Mouse (Mus musculus) limb, embryonic 11.5 days (tissue): ENCODE results near the gene Gm28230. TPM values are rescaled to one million over a fixed set of nuclear protein-coding genes. Genes with fewer than 3 reads are reported as not detected.

Experiments
- ATAC-seq: fragments of 200-750 bp; cut with Nextera tagmentation; 2 replicates; pipeline ENCODE4 v1.8.0; 2017; ENCODE audit warnings: low read depth; ENCODE audit not compliant: insufficient number of reproducible peaks, low FRiP score, low TSS enrichment
- DNase-seq: peaks from one replicate; pipeline ENCODE4 v3.0.0-alpha.2; 2015; ENCODE audit warnings: low spot score
- H3K27ac ChIP-seq: fragments of 300-500 bp; sonication (generic); replicated peaks from 2 replicates; pipeline ENCODE4 v1.5.1; 2014; ENCODE audit warnings: low read depth, mild to moderate bottlenecking, low read length
- H3K27me3 ChIP-seq: fragments of 300-500 bp; sonication (generic); 2 replicates; pipeline ENCODE4 v1.6.1; 2014; ENCODE audit warnings: mild to moderate bottlenecking, low read length, mixed read lengths; ENCODE audit not compliant: control insufficient read depth, insufficient read depth
- H3K36me3 ChIP-seq: fragments of 300-500 bp; sonication (generic); 2 replicates; pipeline ENCODE4 v1.6.1; 2014; ENCODE audit warnings: mild to moderate bottlenecking, low read length, moderate library complexity, mixed read lengths; ENCODE audit not compliant: control insufficient read depth, insufficient read depth
- H3K4me1 ChIP-seq: fragments of 300-500 bp; sonication (generic); 2 replicates; pipeline ENCODE4 v1.6.1; 2014; ENCODE audit warnings: low read length, mixed read lengths; ENCODE audit not compliant: control insufficient read depth, insufficient read depth
- H3K4me2 ChIP-seq: fragments of 300-500 bp; sonication (generic); 2 replicates; pipeline ENCODE4 v1.6.1; 2014; ENCODE audit warnings: low read depth, mild to moderate bottlenecking, moderate library complexity; ENCODE audit not compliant: severe bottlenecking
- H3K4me3 ChIP-seq: fragments of 300-500 bp; sonication (generic); 2 replicates; pipeline ENCODE4 v1.5.1; 2014; ENCODE audit warnings: low read depth, low read length
- H3K9ac ChIP-seq: fragments of 300-500 bp; sonication (generic); 2 replicates; pipeline ENCODE4 v1.6.1; 2014; ENCODE audit warnings: mild to moderate bottlenecking, low read length
- H3K9me3 ChIP-seq: fragments of 300-500 bp; sonication (generic); 2 replicates; pipeline ENCODE4 v1.6.1; 2016; ENCODE audit warnings: low read length; ENCODE audit not compliant: control insufficient read depth
- WGBS: fragments of 180-500 bp; shearing (Covaris S2); extraction: QIAGEN DNeasy Blood & Tissue Kit; methylation state at CpG from one replicate; pipeline ENCODE4 v1.1.7; 2014; 5-methylcytosine and 5-hydroxymethylcytosine counted together
- polyA plus RNA-seq: library from polyadenylated mRNA; unstranded; fragments of >200 nt; fragmentation: Nextera tagmentation; extraction: Ambion mirVana; gene quantifications from 2 replicates; pipeline ENCODE4 v1.2.1, GENCODE M21; 2014

Gm28230 gene
- polyA plus RNA-seq, 1 experiment from 2014 or later, result 0.45 TPM

DNA sequence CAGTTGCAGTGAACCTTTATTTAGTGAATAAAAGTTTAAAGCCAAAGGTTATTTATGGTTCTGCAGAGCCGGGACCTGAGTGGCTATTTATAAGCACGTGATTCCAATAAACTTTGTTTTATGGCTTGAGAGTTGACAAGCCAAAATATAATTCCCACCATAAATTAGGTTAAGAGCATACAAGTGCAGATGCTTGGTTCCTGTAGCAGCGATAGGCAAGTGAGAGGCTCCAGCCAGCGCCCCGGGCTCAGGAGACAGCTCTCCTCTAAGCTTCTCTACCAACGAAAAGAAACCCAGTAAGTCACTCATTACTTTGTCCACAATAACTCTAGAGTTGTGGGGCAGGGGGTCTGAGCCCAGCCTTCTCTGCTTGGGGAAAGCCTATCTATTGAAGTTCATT is 4.6 kb upstream of the Gm28230 start:
- H3K4me2 ChIP-seq, result no peak overlapping the region
- no peak overlapping the region for H3K4me3 ChIP-seq
- 2% methylated on average over 6 of the region's 6 CpGs for WGBS
- no peak for ATAC-seq
- no peaks in the 10 kb centered on the region for H3K36me3 ChIP-seq
- H3K27ac ChIP-seq, result no peak overlapping the region
- H3K4me1 ChIP-seq, result peaks cover 49% of the 10 kb centered on the region
- DNase-seq, result peak; percentile 57
- H3K9ac ChIP-seq, result no peak overlapping the region
- H3K27me3 ChIP-seq, result peaks cover 42% of the 10 kb centered on the region
- no peaks in the 10 kb centered on the region for H3K9me3 ChIP-seq

DNA sequence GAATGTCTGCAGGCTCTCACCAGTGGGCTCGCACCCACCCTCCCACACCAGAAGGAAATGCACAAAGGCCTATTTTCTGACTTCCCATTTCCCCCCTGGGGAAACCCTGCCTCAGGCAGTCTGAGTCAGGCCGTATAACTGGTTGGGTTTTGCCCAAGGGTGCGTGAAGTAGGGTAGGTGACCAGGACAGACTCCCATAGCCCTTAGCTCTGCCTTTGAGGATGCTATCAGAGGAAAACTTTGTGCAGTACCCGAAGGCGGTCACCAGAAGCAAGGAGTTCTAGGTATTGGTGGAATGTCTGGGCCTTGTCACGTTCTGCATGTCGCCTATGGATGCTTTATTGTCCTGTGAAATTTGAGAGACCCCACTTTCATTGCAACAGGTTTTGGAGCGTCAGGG is 3.6 kb upstream of the Gm28230 start:
- Histone ChIP-seq H3K36me3 (no peaks in the 10 kb centered on the region), H3K4me2 (no peak overlapping the region), H3K4me3 (no peak overlapping the region), H3K27ac (no peak overlapping the region), H3K9me3 (no peaks in the 10 kb centered on the region), H3K9ac (no peak overlapping the region), H3K4me1 (peaks cover 60% of the 10 kb centered on the region), H3K27me3 (peaks cover 41% of the 10 kb centered on the region)
- DNase-seq (peak; percentile 29), ATAC-seq (no peak)
- 17% methylated on average over 8 of the region's 8 CpGs for WGBS

DNA sequence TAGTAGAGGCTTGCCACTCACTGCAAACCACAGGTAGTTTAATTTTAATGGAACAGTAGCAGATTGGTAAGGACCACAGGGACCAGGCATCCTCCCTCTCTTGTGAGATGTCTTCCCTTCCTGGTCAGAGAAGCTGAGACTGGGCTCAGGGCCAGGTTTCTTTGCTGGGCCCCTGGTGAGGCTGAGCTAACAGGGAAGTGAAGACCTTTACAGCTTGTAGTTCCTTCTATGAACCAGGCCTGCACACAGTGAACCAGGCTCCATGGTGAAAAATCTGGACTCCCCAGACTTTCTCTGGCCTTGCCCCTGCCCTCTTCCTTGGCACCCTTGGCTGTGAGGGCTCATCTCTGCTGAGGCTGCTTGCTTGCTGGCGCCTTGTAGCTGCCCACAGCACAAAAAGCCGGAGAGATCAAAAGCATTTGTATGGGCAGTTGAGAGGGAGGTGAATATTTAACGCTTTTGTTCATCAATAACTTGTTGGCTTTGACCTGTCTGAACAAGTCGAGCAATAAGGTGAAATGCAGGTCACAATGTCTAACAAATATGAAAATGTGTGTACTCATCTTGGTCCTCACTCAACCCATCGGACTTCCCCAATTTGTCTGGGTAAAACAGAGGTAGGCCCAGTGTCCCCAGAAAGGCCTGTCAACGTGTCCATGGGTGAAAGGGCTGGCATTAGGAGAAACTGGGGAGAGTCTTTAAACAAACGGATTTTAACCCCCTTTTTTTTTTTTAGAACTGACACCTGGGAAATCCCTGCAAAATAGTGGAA is 2.1 kb upstream of the Gm28230 start:
- DNase-seq (peak; percentile 35), ATAC-seq (no peak)
- no peaks in the 10 kb centered on the region for H3K9me3 ChIP-seq
- H3K4me2 ChIP-seq, result no peak overlapping the region
- H3K36me3 ChIP-seq, result no peaks in the 10 kb centered on the region
- H3K27me3 ChIP-seq, result peaks cover 40% of the 10 kb centered on the region
- no peak overlapping the region for H3K4me3 ChIP-seq
- 35% methylated on average over 7 of the region's 7 CpGs for WGBS
- H3K27ac ChIP-seq, result no peak overlapping the region
- H3K9ac ChIP-seq, result no peak overlapping the region
- peaks cover 70% of the 10 kb centered on the region for H3K4me1 ChIP-seq

DNA sequence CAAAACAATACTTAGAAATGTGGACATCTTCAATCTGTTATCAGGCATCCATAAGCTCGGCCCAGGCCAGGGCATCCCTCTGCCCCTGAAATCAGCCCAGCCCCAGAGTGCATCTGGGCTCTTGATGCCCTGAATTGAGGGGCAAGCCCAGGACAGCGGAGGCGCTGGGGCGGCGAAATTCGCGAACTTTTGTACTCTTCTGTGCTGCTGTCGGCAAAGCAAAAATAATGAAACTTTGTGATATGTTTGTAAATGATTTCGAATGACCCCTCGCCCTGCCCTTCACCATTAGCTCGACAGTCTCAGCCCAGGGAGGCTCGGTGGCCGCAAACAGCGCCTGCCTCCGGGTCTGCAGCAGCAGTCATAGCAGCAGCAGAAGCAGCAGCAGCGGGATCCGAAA is 1.4 kb upstream of the Gm28230 start:
- peak; percentile 43 for DNase-seq
- peaks cover 62% of the 10 kb centered on the region for H3K4me1 ChIP-seq
- no peak overlapping the region for H3K27ac ChIP-seq
- no peak overlapping the region for H3K4me2 ChIP-seq
- no peaks in the 10 kb centered on the region for H3K9me3 ChIP-seq
- WGBS, result 19% methylated on average over 17 of the region's 17 CpGs
- no peak for ATAC-seq
- no peak overlapping the region for H3K4me3 ChIP-seq
- H3K36me3 ChIP-seq, result no peaks in the 10 kb centered on the region
- H3K9ac ChIP-seq, result no peak overlapping the region
- peaks cover 38% of the 10 kb centered on the region for H3K27me3 ChIP-seq

DNA sequence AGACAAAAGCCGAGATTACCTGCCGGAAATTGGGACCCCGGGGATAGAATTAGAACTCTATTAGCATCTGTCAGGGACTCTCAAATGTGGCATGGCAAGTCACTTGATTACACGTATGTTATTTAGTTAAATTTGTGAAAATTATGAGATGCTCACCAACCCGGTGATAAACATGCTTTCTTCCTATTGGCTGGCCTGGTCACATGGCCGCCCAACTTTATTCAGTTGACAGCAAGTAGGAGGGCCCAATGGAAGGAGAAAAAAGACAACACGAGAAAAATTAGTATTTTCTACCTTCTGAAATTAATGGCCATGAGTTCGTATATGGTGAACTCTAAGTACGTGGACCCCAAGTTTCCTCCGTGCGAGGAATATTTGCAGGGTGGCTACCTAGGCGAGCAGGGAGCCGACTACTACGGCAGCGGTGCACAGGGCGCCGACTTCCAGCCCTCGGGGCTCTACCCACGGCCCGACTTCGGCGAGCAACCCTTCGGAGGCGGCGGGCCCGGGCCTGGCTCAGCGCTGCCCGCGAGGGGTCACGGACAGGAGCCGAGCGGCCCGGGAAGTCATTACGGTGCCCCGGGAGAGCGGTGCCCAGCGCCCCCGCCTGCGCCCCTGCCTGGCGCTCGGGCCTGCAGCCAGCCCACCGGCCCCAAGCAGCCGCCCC is 578 bp downstream of the Gm28230 start:
- H3K4me1 ChIP-seq, result peaks cover 48% of the 10 kb centered on the region
- peak; percentile 65 for ATAC-seq
- no peak overlapping the region for H3K27ac ChIP-seq
- WGBS, result 2% methylated on average over 43 of the region's 43 CpGs
- peak overlapping the region; percentile 90 for H3K4me2 ChIP-seq
- H3K4me3 ChIP-seq, result peak overlapping the region; percentile 39
- peaks cover 49% of the 10 kb centered on the region for H3K27me3 ChIP-seq
- H3K36me3 ChIP-seq, result no peaks in the 10 kb centered on the region
- peak; percentile 60 for DNase-seq
- peak overlapping the region; percentile 47 for H3K9ac ChIP-seq
- no peaks in the 10 kb centered on the region for H3K9me3 ChIP-seq

DNA sequence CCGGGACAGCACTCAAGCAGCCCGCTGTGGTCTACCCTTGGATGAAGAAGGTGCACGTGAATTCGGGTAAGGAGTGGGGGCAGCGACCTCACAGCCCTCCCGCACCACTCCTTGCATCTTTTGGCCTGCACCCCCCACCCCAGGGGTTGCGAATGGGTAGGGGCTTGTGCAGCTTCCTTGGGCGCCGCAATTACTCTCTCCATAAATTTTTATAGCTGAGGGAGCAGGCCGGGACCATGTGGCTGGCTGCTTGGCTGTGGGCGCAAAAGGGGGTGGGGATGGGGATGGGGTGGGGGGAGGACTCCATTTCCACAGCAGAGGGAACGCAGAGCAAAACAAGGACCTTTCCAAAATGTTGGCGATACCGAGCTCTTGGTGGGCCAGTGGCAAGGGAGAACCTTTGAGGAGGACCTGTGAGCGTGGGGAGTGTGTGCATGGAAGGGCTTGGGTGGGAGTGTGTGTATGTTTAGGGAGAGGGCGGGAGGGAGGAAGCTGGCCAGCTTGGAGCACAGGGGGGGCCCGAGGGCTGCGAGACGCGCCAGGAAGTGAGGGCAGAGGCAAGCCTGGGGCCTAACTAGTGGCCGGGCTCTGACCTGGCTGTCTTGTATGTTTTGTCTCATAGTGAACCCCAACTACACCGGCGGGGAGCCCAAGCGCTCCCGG is 1.2 kb downstream of the Gm28230 start:
- Histone ChIP-seq H3K27ac (no peak overlapping the region), H3K9me3 (no peaks in the 10 kb centered on the region), H3K4me1 (peaks cover 49% of the 10 kb centered on the region), H3K4me3 (peak overlapping the region; percentile 39), H3K9ac (no peak overlapping the region; the same call in 1 of the 2 replicates), H3K27me3 (peaks cover 47% of the 10 kb centered on the region), H3K36me3 (no peaks in the 10 kb centered on the region), H3K4me2 (peak overlapping the region; percentile 90)
- peak; percentile 60 for DNase-seq
- peak; percentile 11; the same call in 1 of the 2 replicates for ATAC-seq
- WGBS, result 5% methylated on average over 25 of the region's 25 CpGs

DNA sequence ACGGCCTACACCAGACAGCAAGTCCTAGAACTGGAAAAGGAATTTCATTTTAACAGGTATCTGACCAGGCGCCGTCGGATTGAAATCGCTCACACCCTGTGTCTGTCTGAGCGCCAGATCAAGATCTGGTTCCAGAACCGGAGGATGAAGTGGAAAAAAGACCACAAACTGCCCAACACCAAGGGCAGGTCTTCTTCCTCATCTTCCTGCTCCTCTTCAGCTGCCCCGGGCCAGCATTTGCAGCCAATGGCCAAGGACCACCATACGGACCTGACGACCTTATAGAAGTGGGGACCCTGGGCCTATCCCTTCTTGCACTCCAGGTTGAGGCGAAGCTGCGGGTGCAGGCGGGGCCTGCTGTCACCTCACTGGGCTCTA is 1.8 kb downstream of the Gm28230 start:
- Histone ChIP-seq H3K27me3 (peaks cover 44% of the 10 kb centered on the region), H3K4me2 (peak overlapping the region; percentile 90; the same call in 1 of the 2 replicates), H3K4me1 (peaks cover 51% of the 10 kb centered on the region), H3K27ac (no peak overlapping the region), H3K36me3 (no peaks in the 10 kb centered on the region), H3K9ac (no peak overlapping the region), H3K4me3 (no peak overlapping the region), H3K9me3 (no peaks in the 10 kb centered on the region)
- DNase-seq (no peak), ATAC-seq (no peak)
- 26% methylated on average over 13 of the region's 13 CpGs for WGBS

DNA sequence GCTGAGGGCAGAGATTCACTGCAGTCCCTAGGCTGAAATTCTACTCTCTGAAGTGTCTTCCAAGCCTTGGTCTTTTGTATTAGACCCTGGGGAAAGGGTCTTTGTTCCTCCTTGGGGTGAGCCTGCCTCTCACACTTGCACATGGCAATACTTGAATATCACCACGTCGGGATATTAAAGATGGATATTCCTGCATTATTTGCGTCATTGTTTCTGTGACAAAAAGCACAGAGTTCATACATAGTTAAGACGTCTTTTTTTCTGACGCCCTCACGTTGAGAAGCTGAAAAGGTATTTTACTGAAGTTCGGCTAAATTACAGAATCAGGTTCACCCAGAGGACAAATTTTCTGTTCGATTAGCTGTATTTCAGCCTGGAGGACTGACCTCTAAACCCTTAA is 3.8 kb downstream of the Gm28230 start:
- Histone ChIP-seq H3K27ac (no peak overlapping the region), H3K4me2 (no peak overlapping the region), H3K36me3 (no peaks in the 10 kb centered on the region), H3K4me1 (peaks cover 55% of the 10 kb centered on the region), H3K27me3 (peaks cover 40% of the 10 kb centered on the region), H3K9ac (no peak overlapping the region), H3K4me3 (no peak overlapping the region), H3K9me3 (no peaks in the 10 kb centered on the region)
- WGBS, result 22% methylated on average over 8 of the region's 8 CpGs
- DNase-seq (no peak), ATAC-seq (no peak)
